Mouse (Mus musculus) gastrocnemius, adult 8-10 months (tissue): Measurements from ENCODE around the gene Fcrla. TPM values are rescaled to one million over a fixed set of nuclear protein-coding genes. Genes with fewer than 3 reads are reported as not detected.

Experiments
- DNase-seq, 2 experiments: peaks; one replicate each; pipeline ENCODE4 v3.0.0; 2022; ENCODE audit warnings: low spot score in 2 of 2
- total RNA-seq, 4 experiments: library from RNA; stranded (reverse); gene quantifications; 2 replicates each; pipeline ENCODE4 v1.2.4; 2022

Fcrla gene
- total RNA-seq, 4 experiments from 2014 or later, result not detected

- DNase-seq, result no peak
Measured at GRCm38 (mm10) chr1:170929245-170929644, 1.9 kb upstream of the Fcrla start.

GRCm38 (mm10) chr1:170928467-170928866, 1.1 kb upstream of the Fcrla start:
- no peak for DNase-seq

- DNase-seq, result no peak
Measured at GRCm38 (mm10) chr1:170926941-170927340, 442 bp downstream of the Fcrla start.

GRCm38 (mm10) chr1:170924485-170924884, 2.9 kb downstream of the Fcrla start:
- DNase-seq, result no peak

GRCm38 (mm10) chr1:170919308-170919707, 8.1 kb downstream of the Fcrla start:
- no peak for DNase-seq

- DNase-seq, result no peak
Measured at GRCm38 (mm10) chr1:170915657-170916056, 11.7 kb downstream of the Fcrla start.

- DNase-seq, result no peak
Measured at GRCm38 (mm10) chr1:170912891-170913615, 14.3 kb downstream of the Fcrla start, which contains the start of gene Fcrlb. TSS of gene Fcrlb (minus strand) at chr1:170912941.

- DNase-seq, result no peak
Measured at GRCm38 (mm10) chr1:170911907-170912660, 15.3 kb downstream of the Fcrla start.

GRCm38 (mm10) chr1:170908341-170908740, 19.0 kb downstream of the Fcrla start:
- DNase-seq, result no peak

- DNase-seq, result no peak
Measured at GRCm38 (mm10) chr1:170907456-170908191, 19.8 kb downstream of the Fcrla start.

- DNase-seq, result no peak
Measured at GRCm38 (mm10) chr1:170907111-170907455, 20.3 kb downstream of the Fcrla start.

GRCm38 (mm10) chr1:170903485-170903884, 23.9 kb downstream of the Fcrla start:
- DNase-seq, result no peak

GRCm38 (mm10) chr1:170901536-170902238, 25.7 kb downstream of the Fcrla start:
- DNase-seq, result peak; percentile 46 to 50

- DNase-seq, result no peak
Measured at GRCm38 (mm10) chr1:170900799-170901467, 26.4 kb downstream of the Fcrla start.

- DNase-seq, result no peak
Measured at GRCm38 (mm10) chr1:170898413-170899075, 28.8 kb downstream of the Fcrla start.

GRCm38 (mm10) chr1:170896651-170897281, 30.6 kb downstream of the Fcrla start:
- no peak for DNase-seq

- no peak for DNase-seq
Measured at GRCm38 (mm10) chr1:170894603-170895602, 32.5 kb downstream of the Fcrla start.

- DNase-seq, result no peak
Measured at GRCm38 (mm10) chr1:170892279-170892678, 35.1 kb downstream of the Fcrla start.

- DNase-seq, result no peak
Measured at GRCm38 (mm10) chr1:170891646-170892045, 35.7 kb downstream of the Fcrla start.
